Mouse (Mus musculus): Measurements from ENCODE around the gene Nxn.

- TF ChIP-seq CTCF (conservative IDR thresholded peaks at IDR 0.05; ENCODE audit: insufficient read depth, insufficient read length, low read depth, low read length) = no peak
- no peak for TF ChIP-seq POLR2A (IDR thresholded peaks at IDR 0.05; ENCODE audit: low read depth, low read length)
Measured at GRCm38 (mm10) chr11:76314140-76314539, 84.8 kb downstream of the Nxn start.

Measured in kidney, adult 2 months (tissue).